In the genomic region with DNA sequence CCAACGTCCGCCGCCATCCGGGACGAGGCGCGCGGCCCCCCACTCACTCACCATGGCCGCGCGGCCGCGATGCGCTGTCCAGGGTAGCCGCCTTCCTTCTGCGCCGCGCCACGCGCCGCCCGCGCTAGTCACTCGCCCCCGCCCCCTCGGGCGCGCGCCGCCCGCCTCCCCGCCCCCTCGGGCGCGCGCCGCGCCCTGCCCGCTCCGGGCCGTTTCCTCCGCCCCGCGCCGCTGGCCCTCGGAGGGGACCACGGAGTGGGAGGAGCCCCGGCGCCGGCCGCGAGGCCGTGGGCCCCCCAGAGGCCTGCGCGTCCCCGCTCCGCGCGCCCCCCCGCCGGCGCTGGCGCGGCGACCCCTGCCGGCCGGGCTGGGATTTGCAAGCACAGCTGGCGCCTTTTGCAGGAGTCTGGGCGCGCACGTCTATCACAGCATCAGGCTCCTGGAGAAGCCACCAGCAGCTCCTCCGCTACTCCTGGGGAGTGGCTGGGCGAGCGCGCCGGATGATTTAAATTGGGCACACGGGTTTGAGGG, we compare ENCODE assay signal across 9 mouse cellular contexts. TPM values are rescaled to one million over a fixed set of nuclear protein-coding genes. Genes with fewer than 3 reads are reported as not detected.
DNase-seq lines count a peak whose midpoint lies in the region; ATAC-seq and TF ChIP-seq lines count a peak whose summit lies in the region.
"Had no signal": no experiment of that assay in that cellular context is flagged by ENCODE, and none has a peak within 500 bp of the region (broad histone marks: within the 10 kb centered on the region; RNA-seq: fewer than 3 reads in every experiment).

A gene (minus strand): TSS at position 102 of the 531 bp plus-strand sequence.

- H3K4me3 ChIP-seq in forebrain, embryonic 12.5 days (replicated peaks): peak within 1 kb of the TSS; percentile 79
- H3K4me3 ChIP-seq in heart, embryonic 15.5 days: peak within 1 kb of the TSS; percentile 58
- peak within 1 kb of the TSS; percentile 60 for H3K4me3 ChIP-seq in liver, embryonic 15.5 days (replicated peaks)
- H3K4me3 ChIP-seq in neural tube, embryonic 12.5 days: peak within 1 kb of the TSS; percentile 71
- peak within 1 kb of the TSS; percentile 52 for H3K4me3 ChIP-seq in stomach, postnatal 0 days (ENCODE audit: low read depth, low read length)

- peak; percentile 63 for TF ChIP-seq CTCF in stomach, postnatal 0 days (IDR thresholded peaks at IDR 0.05; ENCODE audit: low read depth)

- no peaks in the 10 kb centered on the region for H3K27me3 ChIP-seq in forebrain, embryonic 12.5 days
- H3K27me3 ChIP-seq in heart, embryonic 15.5 days: no peaks in the 10 kb centered on the region
- H3K27me3 ChIP-seq in liver, embryonic 15.5 days: peaks cover 23% of the 10 kb centered on the region
- H3K27me3 ChIP-seq in neural tube, embryonic 12.5 days (replicated peaks): no peaks in the 10 kb centered on the region
- H3K27me3 ChIP-seq in stomach, postnatal 0 days (ENCODE audit: control insufficient read depth, insufficient read depth, low read length): no peaks in the 10 kb centered on the region

- H3K9me3 ChIP-seq in forebrain, embryonic 12.5 days: peaks cover 14% of the 10 kb centered on the region
- H3K9me3 ChIP-seq in heart, embryonic 15.5 days (replicated peaks): no peaks in the 10 kb centered on the region
- H3K9me3 ChIP-seq in liver, embryonic 15.5 days (replicated peaks): no peaks in the 10 kb centered on the region
- H3K9me3 ChIP-seq in neural tube, embryonic 12.5 days: peaks cover 32% of the 10 kb centered on the region
- no peaks in the 10 kb centered on the region for H3K9me3 ChIP-seq in stomach, postnatal 0 days (ENCODE audit: control insufficient read depth, low read length)

- peak within 1 kb of the TSS; percentile 73 for H3K27ac ChIP-seq in forebrain, embryonic 12.5 days
- no peak within 1 kb of the TSS for H3K27ac ChIP-seq in heart, embryonic 15.5 days
- no peak within 1 kb of the TSS; the same call in 1 of the 2 replicates for H3K27ac ChIP-seq in liver, embryonic 15.5 days (replicated peaks)
- no peak within 1 kb of the TSS; the same call in 1 of the 2 replicates for H3K27ac ChIP-seq in neural tube, embryonic 12.5 days
- H3K27ac ChIP-seq in stomach, postnatal 0 days (replicated peaks): no peak within 1 kb of the TSS

- H3K36me3 ChIP-seq in forebrain, embryonic 12.5 days (replicated peaks): no peaks in the 10 kb centered on the region
- no peaks in the 10 kb centered on the region for H3K36me3 ChIP-seq in heart, embryonic 15.5 days
- H3K36me3 ChIP-seq in liver, embryonic 15.5 days (replicated peaks): no peaks in the 10 kb centered on the region
- H3K36me3 ChIP-seq in neural tube, embryonic 12.5 days: no peaks in the 10 kb centered on the region
- H3K36me3 ChIP-seq in stomach, postnatal 0 days (ENCODE audit: control insufficient read depth, insufficient read depth, low read length): no peaks in the 10 kb centered on the region

- peak; percentile 67 to 75 for DNase-seq in B cell, adult 2 months
- DNase-seq in brain, adult 2 months (ENCODE audit: low read depth, low spot score): peak; percentile 47
- DNase-seq in kidney, postnatal 10 days: peak; percentile 91
- peak; percentile 79 for DNase-seq in stomach, postnatal 0 days (ENCODE audit: low spot score)

- TF ChIP-seq EP300 in stomach, postnatal 0 days (optimal IDR thresholded peaks at IDR 0.05): no peak

- peak; percentile 95 for ATAC-seq in forebrain, embryonic 12.5 days (ENCODE audit: low FRiP score)
- ATAC-seq in heart, embryonic 15.5 days (replicated peaks; ENCODE audit: insufficient number of reproducible peaks, insufficient read depth, low FRiP score, low read depth): peak; percentile 92
- peak; percentile 84 for ATAC-seq in liver, embryonic 15.5 days (ENCODE audit: insufficient read depth)
- ATAC-seq in neural tube, embryonic 12.5 days (ENCODE audit: low FRiP score, low read depth): peak; percentile 93
- ATAC-seq in stomach, postnatal 0 days (ENCODE audit: low FRiP score, low TSS enrichment): peak; percentile 91

- H3K4me1 ChIP-seq in forebrain, embryonic 12.5 days: peaks cover 16% of the 10 kb centered on the region
- H3K4me1 ChIP-seq in heart, embryonic 15.5 days (replicated peaks): peaks cover 8% of the 10 kb centered on the region
- peaks cover 10% of the 10 kb centered on the region; the same call in 1 of the 2 replicates for H3K4me1 ChIP-seq in liver, embryonic 15.5 days (replicated peaks)
- peaks cover 7% of the 10 kb centered on the region; the same call in 1 of the 2 replicates for H3K4me1 ChIP-seq in neural tube, embryonic 12.5 days
- H3K4me1 ChIP-seq in stomach, postnatal 0 days (replicated peaks; ENCODE audit: control insufficient read depth, insufficient read depth): no peaks in the 10 kb centered on the region

- H3K9ac ChIP-seq in forebrain, embryonic 12.5 days: peak within 1 kb of the TSS; percentile 79
- H3K9ac ChIP-seq in heart, embryonic 15.5 days: peak within 1 kb of the TSS; percentile 37; the same call in 1 of the 2 replicates
- peak within 1 kb of the TSS; percentile 50 for H3K9ac ChIP-seq in liver, embryonic 15.5 days
- H3K9ac ChIP-seq in neural tube, embryonic 12.5 days: peak within 1 kb of the TSS; percentile 68
- peak within 1 kb of the TSS; percentile 47 for H3K9ac ChIP-seq in stomach, postnatal 0 days (ENCODE audit: low read length)

- H3K4me2 ChIP-seq in forebrain, embryonic 12.5 days: peak within 1 kb of the TSS; percentile 58
- peak within 1 kb of the TSS; percentile 80 for H3K4me2 ChIP-seq in heart, embryonic 15.5 days
- H3K4me2 ChIP-seq in liver, embryonic 15.5 days: peak within 1 kb of the TSS; percentile 72
- peak within 1 kb of the TSS; percentile 56 for H3K4me2 ChIP-seq in neural tube, embryonic 12.5 days (replicated peaks)
- H3K4me2 ChIP-seq in stomach, postnatal 0 days (replicated peaks; ENCODE audit: low read depth): peak within 1 kb of the TSS; percentile 75

- 2% methylated on average over 39 of the region's 77 CpGs for WGBS in forebrain, embryonic 12.5 days
- 2% methylated on average over 36 of the region's 77 CpGs for WGBS in heart, embryonic 15.5 days
- 2% methylated on average over 76 of the region's 77 CpGs for WGBS in liver, embryonic 15.5 days (ENCODE audit: insufficient replicate concordance)
- 1% methylated on average over 61 of the region's 77 CpGs for WGBS in neural tube, embryonic 12.5 days
- 2% methylated on average over 38 of the region's 77 CpGs for WGBS in stomach, postnatal 0 days

RNA-seq across cellular contexts. Expression of the gene that starts here (rescaled TPM):
- polyA plus RNA-seq in forebrain, embryonic 12.5 days (2016; fragmentation: Nextera tagmentation; extraction: Ambion mirVana): 51.6 and 61.4 TPM in 2 replicates
- polyA plus RNA-seq in heart, embryonic 15.5 days (2015; fragmentation: Nextera tagmentation; extraction: Ambion mirVana): 0.59 and 1.3 TPM in 2 replicates
- 42.5 and 44.7 TPM in 2 replicates for polyA plus RNA-seq in liver, embryonic 15.5 days (2015; fragmentation: Nextera tagmentation; extraction: Ambion mirVana)
- 39.9 and 46.9 TPM in 2 replicates for polyA plus RNA-seq in neural tube, embryonic 12.5 days (2016; fragmentation: Nextera tagmentation; extraction: Ambion mirVana)
- 1.2 and 1.8 TPM in 2 replicates for polyA plus RNA-seq in stomach, postnatal 0 days (2015; fragmentation: Nextera tagmentation; extraction: Ambion mirVana)
- polyA plus RNA-seq: C2C12 had no signal

Comparison
In these comparisons a context has a peak if more than half of its experiments do, and no peak if none do; other contexts are left out.
1. RNA of the gene that starts here (polyA plus RNA-seq): 51.6 to 61.4 TPM in forebrain, embryonic 12.5 days, 39.9 to 46.9 TPM in neural tube, embryonic 12.5 days and 42.5 to 44.7 TPM in liver, embryonic 15.5 days; 1.2 to 1.8 TPM in stomach, postnatal 0 days and 0.59 to 1.3 TPM in heart, embryonic 15.5 days; every median in the first group is over 10 times any median in the second.
2. Peak in every context shown above with its lines, with median percentiles within 50 percentile points of each other: DNase-seq, ATAC-seq, H3K4me2 ChIP-seq, H3K4me3 ChIP-seq and H3K9ac ChIP-seq.